Mouse (Mus musculus) lung, postnatal 0 days (tissue): Measurements from ENCODE around the gene Myo16.

ENCODE experiments used
- CTCF ChIP-seq: IDR thresholded peaks from 2 replicates; pipeline ENCODE4 v1.5.1; 2016; ENCODE audit warnings: antibody characterized with exemption, mild to moderate bottlenecking
- EP300 ChIP-seq: IDR thresholded peaks from 2 replicates; pipeline ENCODE4 v1.6.1; 2016; ENCODE audit warnings: antibody characterized with exemption, mild to moderate bottlenecking, control low read depth

GRCm38 (mm10) chr8:10453046-10453445 lies 299.3 kb downstream of the Myo16 start:
- no peak for TF ChIP-seq EP300
- TF ChIP-seq CTCF, result no peak
